Mouse (Mus musculus) 3134 (cell line): ENCODE data around the gene Wdr34.

Experiments used
- DNase-seq: peaks from one replicate; pipeline ENCODE4 v3.0.0-alpha.2; 2011; ENCODE audit warnings: low spot score; ENCODE audit not compliant: insufficient read length; ENCODE audit errors: extremely low read depth

The Wdr34 gene

GRCm38 (mm10) chr2:30048699-30049388 is at the start of gene Wdr34:
TSS of gene Wdr34 (minus strand) at chr2:30048881.
- peak; percentile 96 for DNase-seq

GRCm38 (mm10) chr2:30095882-30096527 is 47.3 kb upstream of the Wdr34 start:
- no peak for DNase-seq

- DNase-seq = peak; percentile 57
Measured at GRCm38 (mm10) chr2:30094208-30094588, 45.5 kb upstream of the Wdr34 start.

- peak; percentile 99 for DNase-seq
Measured at GRCm38 (mm10) chr2:30093471-30094207, 45.0 kb upstream of the Wdr34 start, which contains the start of gene Zdhhc12. TSS of gene Zdhhc12 (minus strand) at chr2:30093648.

GRCm38 (mm10) chr2:30092280-30092918 is 43.7 kb upstream of the Wdr34 start:
- no peak for DNase-seq

GRCm38 (mm10) chr2:30091521-30091920 is 42.8 kb upstream of the Wdr34 start:
- no peak for DNase-seq

GRCm38 (mm10) chr2:30087310-30087709 is 38.6 kb upstream of the Wdr34 start:
- no peak for DNase-seq

GRCm38 (mm10) chr2:30084632-30085031 is 36.0 kb upstream of the Wdr34 start:
- no peak for DNase-seq

- no peak for DNase-seq
Measured at GRCm38 (mm10) chr2:30084113-30084512, 35.4 kb upstream of the Wdr34 start.

- DNase-seq = no peak
Measured at GRCm38 (mm10) chr2:30080181-30080800, 31.6 kb upstream of the Wdr34 start.

GRCm38 (mm10) chr2:30078760-30079159 is 30.1 kb upstream of the Wdr34 start:
- DNase-seq = no peak

- DNase-seq = peak; percentile 77
Measured at GRCm38 (mm10) chr2:30078349-30078712, 29.6 kb upstream of the Wdr34 start.

GRCm38 (mm10) chr2:30077502-30078348 is 29.0 kb upstream of the Wdr34 start, which contains the start of gene Pkn3:
TSS of gene Pkn3 (plus strand) at chr2:30077684.
- peak; percentile 93 for DNase-seq

- DNase-seq = no peak
Measured at GRCm38 (mm10) chr2:30076959-30077358, 28.3 kb upstream of the Wdr34 start.

GRCm38 (mm10) chr2:30076439-30076838 is 27.8 kb upstream of the Wdr34 start:
- no peak for DNase-seq

- DNase-seq = no peak
Measured at GRCm38 (mm10) chr2:30075625-30076024, 26.9 kb upstream of the Wdr34 start.

- no peak for DNase-seq
Measured at GRCm38 (mm10) chr2:30073285-30073684, 24.6 kb upstream of the Wdr34 start.

- no peak for DNase-seq
Measured at GRCm38 (mm10) chr2:30072875-30073274, 24.2 kb upstream of the Wdr34 start.

- DNase-seq = no peak
Measured at GRCm38 (mm10) chr2:30067962-30068361, 19.3 kb upstream of the Wdr34 start.
